Mouse (Mus musculus) thymus, postnatal 14 days (tissue): Measurements from ENCODE around the gene Htra1.

Experiments
- DNase-seq: peaks from one replicate; pipeline ENCODE4 v3.0.0; 2021

Gene Htra1

GRCm38 (mm10) chr7:131024807-131025206 lies 88.9 kb downstream of the Htra1 start:
- no peak for DNase-seq

- no peak for DNase-seq
These were observed 91.6 kb downstream of the Htra1 start for GRCm38 (mm10) chr7:131027557-131027956.

DNA sequence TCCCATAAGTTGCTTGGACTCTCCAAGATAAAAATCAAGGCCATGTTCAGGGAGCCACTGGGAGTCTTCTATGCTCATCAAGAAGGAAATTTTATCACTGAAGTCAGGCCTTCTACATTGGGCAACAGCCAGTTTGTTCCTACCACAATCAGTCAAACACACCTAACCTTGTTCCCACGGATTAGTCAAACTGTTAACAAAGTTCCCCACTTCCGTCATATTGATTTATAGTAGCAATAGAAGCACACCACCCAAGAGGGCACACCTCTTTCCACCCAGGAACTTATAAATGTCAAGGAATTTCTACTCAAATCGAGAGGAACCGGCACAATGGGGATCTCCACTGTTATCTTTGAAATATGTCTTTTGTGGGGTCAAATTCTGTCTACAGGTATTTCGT lies 95.8 kb downstream of the Htra1 start, which contains the start of gene Dmbt1:
Gene Dmbt1 (plus strand): TSS at position 299 of the 400 bp plus-strand sequence.
- no peak for DNase-seq
